Mouse (Mus musculus) limb, embryonic 13.5 days (tissue): ENCODE measurements around the gene Bspry. TPM values are rescaled to one million over a fixed set of nuclear protein-coding genes. Genes with fewer than 3 reads are reported as not detected.
A peak's percentile ranks its signal among the peaks of the same experiment; 100 is the strongest.
"Not testable (repeated sequence)": the region's sequence is repeated elsewhere in the genome, so short reads cannot be mapped to it uniquely, and the experiment has no call there.

Experiments used
- ATAC-seq: fragments of 200-750 bp; cut with Nextera tagmentation; 2 replicates; pipeline ENCODE4 v1.8.0; 2017; ENCODE audit warnings: low read depth, moderate number of reproducible peaks, moderate TSS enrichment; ENCODE audit not compliant: low FRiP score
- H3K27ac ChIP-seq: fragments of 300-500 bp; sonication (generic); 2 replicates; pipeline ENCODE4 v1.5.1; 2015; ENCODE audit warnings: inconsistent platforms, mild to moderate bottlenecking, moderate library complexity
- H3K27me3 ChIP-seq: fragments of 300-500 bp; sonication (generic); 2 replicates; pipeline ENCODE4 v1.6.1; 2015; ENCODE audit warnings: mild to moderate bottlenecking, inconsistent platforms
- H3K36me3 ChIP-seq: fragments of 300-500 bp; sonication (generic); 2 replicates; pipeline ENCODE4 v1.6.1; 2015; ENCODE audit warnings: inconsistent platforms, mild to moderate bottlenecking, moderate library complexity
- H3K4me1 ChIP-seq: fragments of 300-500 bp; sonication (generic); 2 replicates; pipeline ENCODE4 v1.6.1; 2015; ENCODE audit warnings: inconsistent platforms
- H3K4me2 ChIP-seq: fragments of 300-500 bp; sonication (generic); replicated peaks from 2 replicates; pipeline ENCODE4 v1.6.1; 2015; ENCODE audit warnings: inconsistent platforms, mild to moderate bottlenecking, moderate library complexity
- H3K4me3 ChIP-seq: fragments of 300-500 bp; sonication (generic); 2 replicates; pipeline ENCODE4 v1.5.1; 2015; ENCODE audit warnings: moderate library complexity, mild to moderate bottlenecking, inconsistent platforms
- H3K9ac ChIP-seq: fragments of 300-500 bp; sonication (generic); 2 replicates; pipeline ENCODE4 v1.6.1; 2015; ENCODE audit warnings: mild to moderate bottlenecking, inconsistent platforms
- H3K9me3 ChIP-seq: fragments of 300-500 bp; sonication (generic); 2 replicates; pipeline ENCODE4 v1.6.1; 2016; ENCODE audit warnings: inconsistent platforms
- WGBS: fragments of 180-500 bp; shearing (Covaris S2); methylation state at CpG from one replicate; pipeline ENCODE4 v1.1.7; 2015; 5-methylcytosine and 5-hydroxymethylcytosine counted together
- polyA plus RNA-seq: library from polyadenylated mRNA; unstranded; fragments of >200 nt; fragmentation: Nextera tagmentation; extraction: Ambion mirVana; gene quantifications from 2 replicates; pipeline ENCODE4 v1.2.1, GENCODE M21; 2015

The Bspry gene
- polyA plus RNA-seq, 1 experiment from 2014 or later: 3.2 TPM

DNA sequence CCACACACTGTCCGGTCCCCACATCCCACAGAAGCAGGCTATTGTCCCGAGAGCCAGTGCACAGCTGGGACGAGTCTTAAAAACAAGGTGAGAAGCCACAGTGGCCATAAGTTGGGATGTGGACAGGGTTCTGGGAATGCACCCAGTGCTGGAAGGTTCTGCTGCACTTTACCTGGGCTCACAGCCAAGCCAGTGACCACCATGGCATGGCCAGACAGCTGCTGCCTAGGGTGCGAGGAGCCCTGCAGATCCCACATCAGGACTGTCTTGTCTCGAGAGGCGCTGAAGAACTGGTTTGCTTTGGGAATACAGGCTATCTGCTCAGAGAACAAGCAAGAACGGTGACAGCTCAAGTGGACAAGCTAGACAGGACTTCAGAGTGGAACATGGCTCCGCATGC, 19.5 kb upstream of the Bspry start:
- Histone ChIP-seq H3K4me1 (no peaks in the 10 kb centered on the region), H3K36me3 (peaks cover 2% of the 10 kb centered on the region; the same call in 1 of the 2 replicates), H3K27ac (no peak overlapping the region), H3K27me3 (no peaks in the 10 kb centered on the region), H3K4me3 (no peak overlapping the region), H3K4me2 (no peak overlapping the region), H3K9ac (no peak overlapping the region), H3K9me3 (no peaks in the 10 kb centered on the region)
- ATAC-seq: no peak
- 93% methylated on average over 8 of the region's 8 CpGs for WGBS

DNA sequence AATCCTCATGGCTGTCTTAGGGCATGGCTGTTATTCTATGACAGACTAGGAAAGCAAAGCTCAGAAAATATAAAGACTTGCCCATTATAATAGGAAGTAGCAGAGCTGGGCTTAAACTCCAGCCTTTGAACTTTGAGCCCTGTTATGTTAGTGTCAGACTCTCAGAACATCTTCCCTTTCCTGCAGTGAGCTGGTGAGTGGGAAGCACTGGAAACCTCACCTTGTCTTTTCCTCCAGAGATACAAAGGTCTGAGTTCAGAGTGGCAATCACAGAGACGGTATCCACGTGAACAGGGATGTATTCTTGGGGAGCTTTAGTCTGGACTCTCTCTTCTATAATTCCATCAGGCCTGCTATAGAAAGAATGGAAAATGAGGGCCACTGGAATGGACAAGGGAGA, 16.7 kb upstream of the Bspry start:
- Histone ChIP-seq H3K9me3 (0 out of 2 replicates have a peak, but pooled peaks cover under 1% of the 10 kb centered on the region), H3K4me3 (no peak overlapping the region), H3K36me3 (peaks cover 2% of the 10 kb centered on the region; the same call in 1 of the 2 replicates), H3K4me2 (no peak overlapping the region), H3K4me1 (no peaks in the 10 kb centered on the region), H3K9ac (no peak overlapping the region), H3K27ac (no peak overlapping the region), H3K27me3 (no peaks in the 10 kb centered on the region)
- 88% methylated on average over 2 of the region's 2 CpGs for WGBS
- no peak for ATAC-seq

DNA sequence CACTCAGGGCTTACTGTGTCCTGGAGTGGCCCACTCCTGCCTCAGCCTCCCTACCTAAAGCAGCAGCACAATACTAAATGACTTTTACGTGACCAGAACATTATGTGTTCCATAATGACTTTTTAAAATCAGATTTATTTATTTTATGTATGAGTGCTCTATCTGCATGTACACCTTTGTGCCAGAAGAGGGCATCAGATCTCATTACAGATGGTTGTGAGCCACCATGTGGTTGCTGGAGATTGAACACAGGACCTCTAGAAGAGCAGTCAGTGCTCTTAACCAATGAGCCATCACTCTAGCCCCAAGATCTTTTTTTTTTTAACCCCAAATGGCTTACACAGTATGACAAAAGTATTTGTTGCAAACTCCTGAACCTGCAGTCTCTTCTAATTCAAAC, 11.7 kb upstream of the Bspry start:
- H3K27me3 ChIP-seq: no peaks in the 10 kb centered on the region
- no peak overlapping the region for H3K27ac ChIP-seq
- H3K9me3 ChIP-seq: 0 out of 2 replicates have a peak, but pooled peaks cover 4% of the 10 kb centered on the region
- H3K4me1 ChIP-seq: no peaks in the 10 kb centered on the region
- no peak overlapping the region for H3K9ac ChIP-seq
- H3K4me2 ChIP-seq: no peak overlapping the region
- 85% methylated on average over 1 of the region's 1 CpGs for WGBS
- H3K36me3 ChIP-seq: no peaks in the 10 kb centered on the region
- no peak overlapping the region for H3K4me3 ChIP-seq
- ATAC-seq: no peak

DNA sequence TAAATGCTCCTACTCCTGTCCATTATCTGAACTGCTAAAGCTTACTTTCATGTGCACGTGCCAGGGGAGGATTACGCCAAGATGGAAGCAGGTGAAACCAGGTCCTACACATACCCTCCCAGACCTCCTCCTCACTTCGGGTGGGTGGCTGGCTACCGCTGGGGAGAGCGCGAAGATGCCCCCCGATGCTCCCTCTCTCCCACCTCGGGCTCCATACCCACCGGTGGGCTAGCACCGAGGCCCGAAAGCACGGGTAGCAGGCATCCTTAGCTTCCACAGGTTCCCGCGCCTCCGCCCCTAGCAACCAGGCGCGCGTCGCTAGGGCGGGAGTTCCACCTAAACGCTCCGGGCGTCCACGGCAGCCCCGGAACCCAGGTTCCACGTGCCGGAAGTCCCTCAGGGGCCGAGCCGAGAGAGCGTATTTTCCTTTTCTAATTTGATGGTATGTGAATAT, 9.2 kb upstream of the Bspry start, which contains the start of gene Wdr31:
Wdr31 (minus strand) TSS at position 299 of the 454 bp plus-strand sequence.
- ATAC-seq: peak; percentile 93
- H3K4me2 ChIP-seq: peak within 1 kb of the TSS; percentile 80
- H3K27me3 ChIP-seq: no peaks in the 10 kb centered on the region
- no peaks in the 10 kb centered on the region for H3K4me1 ChIP-seq
- H3K4me3 ChIP-seq: peak within 1 kb of the TSS; percentile 65
- no peaks in the 10 kb centered on the region for H3K36me3 ChIP-seq
- WGBS: under 1% methylated on average over 30 of the region's 30 CpGs
- H3K9ac ChIP-seq: peak within 1 kb of the TSS; percentile 71
- 0 out of 2 replicates have a peak, but pooled peaks cover 4% of the 10 kb centered on the region for H3K9me3 ChIP-seq
- H3K27ac ChIP-seq: no peak within 1 kb of the TSS

DNA sequence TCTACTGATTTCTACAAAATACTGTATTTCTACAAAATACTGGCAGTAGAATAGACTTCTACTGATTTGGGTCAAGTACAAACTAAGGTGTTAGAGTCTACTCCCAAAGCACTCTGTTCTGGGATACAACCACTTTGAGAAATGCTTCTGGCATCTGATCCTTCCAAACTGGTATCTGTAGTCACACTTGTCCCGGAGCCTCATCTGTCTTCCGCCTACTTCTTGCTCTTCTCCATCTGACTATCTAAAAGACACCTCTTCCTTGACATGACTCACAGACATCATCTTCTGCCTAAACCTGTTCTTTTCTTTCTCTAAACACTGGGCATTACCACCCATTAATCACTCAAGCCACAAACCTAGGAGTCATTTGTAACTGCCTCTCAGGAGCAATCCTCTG, 7.8 kb upstream of the Bspry start:
- WGBS: 90% methylated on average over 2 of the region's 2 CpGs
- Histone ChIP-seq H3K27me3 (peaks cover 5% of the 10 kb centered on the region; the same call in 1 of the 2 replicates), H3K4me2 (no peak overlapping the region), H3K36me3 (no peaks in the 10 kb centered on the region), H3K4me1 (no peaks in the 10 kb centered on the region), H3K9me3 (0 out of 2 replicates have a peak, but pooled peaks cover 4% of the 10 kb centered on the region), H3K4me3 (no peak overlapping the region), H3K9ac (no peak overlapping the region), H3K27ac (no peak overlapping the region)
- no peak for ATAC-seq

DNA sequence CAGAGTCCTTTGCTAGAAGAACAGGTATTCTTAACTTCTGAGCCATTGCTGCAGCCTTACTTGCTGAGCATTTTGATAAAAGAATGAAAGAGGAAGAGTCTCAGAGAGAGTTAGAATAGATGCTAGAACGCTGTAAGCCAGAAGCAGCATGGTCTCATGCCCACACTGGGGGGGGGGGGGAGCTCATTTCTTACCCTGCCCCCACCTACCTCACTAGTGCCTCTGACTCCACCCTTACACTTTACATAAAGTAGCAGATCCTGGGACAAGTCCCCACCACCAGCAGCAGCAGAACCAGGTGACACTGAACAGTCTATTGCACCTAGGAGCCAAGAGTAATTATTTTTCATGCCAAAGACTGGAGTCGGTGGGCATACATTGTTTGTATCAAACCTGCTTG, 4.7 kb upstream of the Bspry start:
- H3K27me3 ChIP-seq: peaks cover 31% of the 10 kb centered on the region
- no peak overlapping the region for H3K4me3 ChIP-seq
- H3K27ac ChIP-seq: no peak overlapping the region
- WGBS: 73% methylated on average over 2 of the region's 2 CpGs
- no peaks in the 10 kb centered on the region for H3K9me3 ChIP-seq
- peaks cover 6% of the 10 kb centered on the region; the same call in 1 of the 2 replicates for H3K4me1 ChIP-seq
- no peaks in the 10 kb centered on the region for H3K36me3 ChIP-seq
- no peak overlapping the region for H3K9ac ChIP-seq
- ATAC-seq: no peak
- H3K4me2 ChIP-seq: no peak overlapping the region

DNA sequence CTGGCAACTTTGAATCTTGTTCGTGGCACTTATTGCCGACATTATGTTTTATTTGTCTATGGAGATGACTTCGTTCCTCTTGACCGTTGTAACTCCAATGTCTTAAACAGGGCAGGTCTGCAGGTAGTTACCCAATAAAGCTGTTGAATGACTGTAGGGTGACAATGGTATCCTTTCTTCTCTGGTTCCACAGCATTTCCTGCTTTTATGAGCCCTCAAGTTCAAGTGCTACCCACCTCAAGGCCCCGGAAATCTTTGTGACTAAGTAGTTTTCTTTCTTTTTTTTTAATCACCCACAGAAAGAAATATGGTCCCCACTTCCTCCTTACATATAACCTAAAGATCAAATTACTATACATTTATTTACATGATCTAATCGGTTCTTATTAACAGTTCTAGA, 4.1 kb upstream of the Bspry start:
- 83% methylated on average over 6 of the region's 6 CpGs for WGBS
- H3K36me3 ChIP-seq: no peaks in the 10 kb centered on the region
- no peak overlapping the region for H3K9ac ChIP-seq

DNA sequence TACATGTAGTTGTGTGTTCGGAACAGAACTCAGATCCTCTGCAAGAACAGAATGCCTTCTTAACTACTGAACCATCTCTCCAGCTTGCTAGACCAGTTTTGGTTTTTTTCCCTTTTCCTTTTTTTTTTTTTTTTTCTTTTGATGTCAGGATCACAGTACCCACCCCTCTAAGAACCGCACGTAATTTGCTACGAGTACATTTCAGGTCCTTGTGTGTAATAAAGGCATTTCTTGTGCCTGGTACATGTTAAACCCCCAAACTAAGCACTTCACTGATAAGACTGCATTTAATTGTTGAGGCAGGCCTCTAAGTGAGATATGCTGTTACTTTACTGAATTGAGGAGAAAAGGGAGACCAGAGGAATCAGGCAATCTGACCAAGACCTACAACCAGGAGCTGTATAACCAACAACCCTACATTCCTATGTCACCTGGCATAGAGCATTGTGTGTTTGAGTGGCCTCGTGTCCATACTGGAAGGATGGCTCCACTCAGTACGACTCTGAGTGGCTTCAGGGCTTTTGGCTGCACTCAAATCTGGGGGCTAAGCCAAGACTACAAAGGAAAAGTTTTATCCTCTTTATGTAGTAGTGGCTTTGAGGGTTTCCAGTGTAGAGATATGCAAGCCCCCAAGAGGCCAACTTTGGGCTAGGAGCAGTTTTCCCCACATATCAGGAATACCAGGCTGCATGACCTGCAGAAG, 2.2 kb upstream of the Bspry start:
- ATAC-seq: no peak
- Histone ChIP-seq H3K27me3 (peaks cover 54% of the 10 kb centered on the region), H3K27ac (no peak overlapping the region), H3K4me3 (no peak overlapping the region), H3K9me3 (no peaks in the 10 kb centered on the region), H3K4me2 (no peak overlapping the region), H3K4me1 (peaks cover 12% of the 10 kb centered on the region), H3K36me3 (no peaks in the 10 kb centered on the region), H3K9ac (no peak overlapping the region)
- 75% methylated on average over 6 of the region's 6 CpGs for WGBS

More for the DNA sequence above, 4.1 kb upstream of the Bspry start:
- Histone ChIP-seq H3K4me3 (no peak overlapping the region), H3K9me3 (no peaks in the 10 kb centered on the region), H3K27me3 (peaks cover 38% of the 10 kb centered on the region), H3K27ac (no peak overlapping the region), H3K4me1 (peaks cover 10% of the 10 kb centered on the region), H3K4me2 (no peak overlapping the region)
- no peak for ATAC-seq

DNA sequence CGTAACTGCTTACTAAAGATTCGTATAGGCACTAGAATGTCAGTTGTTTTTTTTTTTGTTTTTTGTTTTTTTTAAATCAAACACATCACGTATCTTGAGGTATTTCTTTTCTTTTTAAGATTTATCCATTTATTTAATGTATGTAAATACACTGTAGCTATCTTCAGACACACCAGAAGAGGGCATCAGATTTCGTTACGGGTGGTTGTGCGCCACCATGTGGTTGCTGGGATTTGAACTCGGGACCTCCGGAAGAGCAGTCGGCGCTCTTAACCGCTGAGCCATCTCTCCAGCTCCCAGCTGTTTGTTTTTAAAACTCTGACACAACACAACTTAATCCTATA, 288 bp upstream of the Bspry start:
- H3K36me3 ChIP-seq, ATAC-seq, H3K9me3 ChIP-seq, H3K27ac ChIP-seq: not testable (repeated sequence)
- H3K4me3 ChIP-seq: peak overlapping the region; percentile 52
- H3K9ac ChIP-seq: peak overlapping the region; percentile 25; the same call in 1 of the 2 replicates
- peak overlapping the region; percentile 85 for H3K4me2 ChIP-seq
- peaks cover 55% of the 10 kb centered on the region for H3K27me3 ChIP-seq
- WGBS: 12% methylated on average over 11 of the region's 11 CpGs
- H3K4me1 ChIP-seq: peaks cover 12% of the 10 kb centered on the region

DNA sequence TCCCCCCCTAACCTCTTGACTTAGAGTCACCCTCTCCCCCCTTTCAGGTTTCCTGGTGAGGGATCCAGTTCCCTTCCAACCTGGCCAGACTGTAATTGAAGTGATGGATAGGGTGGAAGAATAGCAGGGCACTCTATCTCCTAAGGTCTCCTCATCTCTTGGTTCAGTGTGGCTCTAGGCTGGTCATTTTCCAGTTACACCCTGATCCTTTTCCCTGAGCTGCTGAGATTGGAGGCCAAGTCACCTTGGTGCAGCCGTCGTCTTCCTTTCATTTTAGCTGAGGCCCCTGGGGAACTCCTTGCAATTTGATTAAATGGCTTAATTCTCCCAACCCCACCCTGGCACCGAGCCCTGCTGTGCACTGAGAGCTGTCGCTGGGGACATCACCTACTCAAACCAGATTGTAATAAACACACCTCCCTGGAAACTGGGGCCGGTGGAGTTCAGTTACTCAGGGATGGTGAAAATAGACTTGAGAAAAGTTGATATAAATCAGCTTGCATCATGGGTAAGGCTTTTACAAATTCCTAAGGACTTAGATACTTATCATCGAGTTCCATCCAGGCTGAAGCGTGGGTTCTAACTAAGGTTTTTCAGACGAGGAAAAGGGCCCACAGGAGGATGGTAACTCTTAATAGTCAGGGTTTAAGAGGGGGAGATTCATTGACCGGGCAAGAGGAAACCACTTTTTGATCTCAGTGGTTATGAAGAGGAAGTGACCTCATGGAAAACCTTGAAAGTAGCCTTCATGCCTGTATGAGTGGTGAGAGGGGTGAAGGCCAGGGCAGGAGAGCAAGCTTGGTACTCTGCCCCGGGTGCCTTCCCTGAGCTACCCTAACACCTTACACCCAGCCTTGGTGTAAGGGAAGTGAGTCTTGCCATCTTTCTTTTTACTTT, 1.1 kb downstream of the Bspry start:
- Histone ChIP-seq H3K4me3 (0 out of 2 replicates have a peak overlapping the region, but pooled peaks have one; percentile 52), H3K27me3 (peaks cover 55% of the 10 kb centered on the region), H3K4me1 (peaks cover 12% of the 10 kb centered on the region), H3K36me3 (no peaks in the 10 kb centered on the region), H3K4me2 (peak overlapping the region; percentile 85), H3K27ac (no peak overlapping the region), H3K9ac (no peak overlapping the region), H3K9me3 (no peaks in the 10 kb centered on the region)
- ATAC-seq: peak; percentile 48; the same call in 1 of the 2 replicates
- 41% methylated on average over 10 of the region's 10 CpGs for WGBS

DNA sequence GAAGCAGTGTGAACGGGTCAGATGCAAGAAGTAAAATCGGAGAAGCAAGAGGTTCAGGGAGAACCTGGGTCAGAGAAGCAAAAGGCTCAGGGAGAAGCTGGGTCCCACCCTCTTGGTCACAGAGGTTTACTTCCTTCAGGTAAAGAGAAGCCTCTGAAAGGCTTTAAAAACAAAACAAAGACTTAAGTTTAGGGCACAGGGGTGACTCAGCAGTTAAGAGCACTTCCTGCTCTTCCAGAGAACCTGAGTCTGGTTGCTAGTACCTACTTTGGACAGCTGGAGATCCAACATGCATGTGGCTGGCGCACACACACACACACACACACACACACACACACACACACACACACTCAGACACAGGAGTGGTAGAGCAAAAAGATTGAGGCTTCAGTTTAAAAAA, 5.1 kb downstream of the Bspry start:
- H3K36me3 ChIP-seq: no peaks in the 10 kb centered on the region
- H3K4me1 ChIP-seq: peaks cover 9% of the 10 kb centered on the region
- peaks cover 26% of the 10 kb centered on the region for H3K27me3 ChIP-seq
- no peaks in the 10 kb centered on the region for H3K9me3 ChIP-seq
- 74% methylated on average over 3 of the region's 3 CpGs for WGBS
- ATAC-seq: no peak
- no peak overlapping the region for H3K27ac ChIP-seq
- no peak overlapping the region for H3K9ac ChIP-seq
- H3K4me2 ChIP-seq: no peak overlapping the region
- H3K4me3 ChIP-seq: no peak overlapping the region
